Mouse (Mus musculus): Measurements from ENCODE around the gene 1810010H24Rik.

The 1810010H24Rik gene

DNA sequence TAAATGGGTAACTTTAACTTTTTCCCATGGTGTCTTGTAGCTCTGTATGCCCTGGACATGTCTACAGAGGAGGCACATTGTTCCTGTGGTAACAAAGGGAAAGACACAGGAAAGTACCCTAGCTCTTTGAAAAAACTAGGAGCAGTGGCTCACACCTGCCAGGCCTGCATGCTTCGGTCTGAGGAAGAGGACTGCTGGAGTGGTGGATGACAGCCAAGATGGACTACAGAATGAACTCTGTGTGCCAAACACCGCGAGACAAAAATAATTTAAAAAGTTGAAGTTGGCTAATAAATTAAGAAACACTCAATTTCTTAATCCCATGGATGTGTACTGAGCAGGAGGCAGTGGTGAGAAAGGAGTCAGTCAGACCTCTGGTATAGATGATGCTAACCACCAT lies 15.9 kb downstream of the 1810010H24Rik start:
- WGBS, result 68% methylated on average over 3 of the region's 3 CpGs

DNA sequence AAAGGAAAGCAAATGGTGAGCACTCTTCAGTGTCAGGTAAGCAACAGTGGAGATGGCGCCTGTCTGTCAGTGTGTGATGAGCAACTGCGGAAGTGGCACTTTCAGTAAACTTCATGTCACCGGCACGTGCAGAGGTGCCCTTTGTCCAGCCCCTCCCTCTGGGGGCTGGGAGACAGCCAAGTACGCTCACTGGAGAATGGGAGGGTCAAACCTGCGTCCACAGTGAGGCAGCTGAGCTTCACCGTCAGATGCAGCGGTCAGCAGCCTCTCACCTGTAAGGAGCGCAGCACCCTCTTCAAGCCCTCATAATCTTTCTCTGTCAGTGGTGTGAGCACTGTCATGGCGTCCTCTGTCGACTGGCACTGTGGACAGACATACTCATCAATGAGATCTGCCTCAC lies 17.9 kb downstream of the 1810010H24Rik start:
- 90% methylated on average over 11 of the region's 11 CpGs for WGBS

- WGBS, result 32% methylated on average over 5 of the region's 5 CpGs
These were observed 18.8 kb downstream of the 1810010H24Rik start for GRCm38 (mm10) chr11:107044321-107044720.

- WGBS, result 83% methylated on average over 4 of the region's 4 CpGs
These were observed 20.1 kb downstream of the 1810010H24Rik start for GRCm38 (mm10) chr11:107045546-107045945.

GRCm38 (mm10) chr11:107046766-107047620 lies 21.5 kb downstream of the 1810010H24Rik start:
- 65% methylated on average over 15 of the region's 15 CpGs for WGBS

GRCm38 (mm10) chr11:107054870-107055269 lies 29.4 kb downstream of the 1810010H24Rik start:
- 94% methylated on average over 6 of the region's 6 CpGs for WGBS

DNA sequence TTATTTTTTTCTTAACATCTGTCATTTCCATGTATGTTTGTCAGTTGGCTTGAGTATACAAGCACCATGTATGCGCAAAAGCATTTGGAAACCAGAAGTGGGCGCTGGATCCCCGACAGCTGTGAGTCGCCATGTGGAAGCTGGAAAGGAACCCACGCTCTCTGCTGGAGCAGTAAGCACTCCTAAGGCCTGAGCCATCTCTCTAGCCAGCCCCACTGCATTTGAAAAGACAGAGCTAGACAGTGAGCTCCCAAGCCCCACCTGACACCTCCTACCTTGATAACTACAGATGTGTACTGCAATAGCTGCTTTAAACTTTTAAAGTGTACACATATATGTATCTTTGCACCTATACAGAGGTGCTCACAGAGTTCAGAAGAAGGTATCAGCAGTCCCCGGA lies 31.9 kb downstream of the 1810010H24Rik start:
- 71% methylated on average over 6 of the region's 6 CpGs for WGBS

DNA sequence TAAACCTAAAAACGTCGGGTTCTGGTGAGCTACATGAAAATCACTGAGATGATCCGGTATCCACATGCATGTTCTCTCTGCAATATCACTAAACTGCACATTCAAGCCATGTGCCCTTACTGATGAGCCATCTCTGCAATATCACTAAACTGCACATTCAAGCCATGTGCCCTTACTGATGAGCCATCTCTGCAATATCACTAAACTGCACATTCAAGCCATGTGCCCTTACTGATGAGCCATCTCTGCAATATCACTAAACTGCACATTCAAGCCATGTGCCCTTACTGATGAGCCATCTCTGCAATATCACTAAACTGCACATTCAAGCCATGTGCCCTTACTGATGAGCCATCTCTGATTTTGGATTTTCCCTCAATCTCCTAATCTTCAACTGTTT lies 34.2 kb downstream of the 1810010H24Rik start:
- 92% methylated on average over 3 of the region's 3 CpGs for WGBS

- WGBS, result 75% methylated on average over 1 of the region's 1 CpGs
These were observed 35.5 kb downstream of the 1810010H24Rik start for GRCm38 (mm10) chr11:107060941-107061340.

- 72% methylated on average over 3 of the region's 3 CpGs for WGBS
These were observed 37.6 kb downstream of the 1810010H24Rik start for GRCm38 (mm10) chr11:107063067-107063466.

GRCm38 (mm10) chr11:107064590-107064989 lies 39.1 kb downstream of the 1810010H24Rik start:
- 47% methylated on average over 1 of the region's 1 CpGs for WGBS

GRCm38 (mm10) chr11:107065216-107065785 lies 39.8 kb downstream of the 1810010H24Rik start:
- WGBS, result 65% methylated on average over 11 of the region's 11 CpGs

Data from cerebral cortex, adult 2 months (tissue).